Mouse (Mus musculus) ES-Bruce4 (cell line): ENCODE results near the gene Maf. TPM values are rescaled to one million over a fixed set of nuclear protein-coding genes. Genes with fewer than 3 reads are reported as not detected.

Experiments used
- H3K27ac ChIP-seq: 2 replicates; pipeline ENCODE4 v1.5.1; 2012; ENCODE audit warnings: low read length, inconsistent platforms; ENCODE audit not compliant: insufficient read depth
- H3K27me3 ChIP-seq: 2 replicates; pipeline ENCODE4 v1.6.1; 2012; ENCODE audit warnings: mild to moderate bottlenecking, low read length, inconsistent platforms; ENCODE audit not compliant: control insufficient read depth, poor library complexity, insufficient read depth, severe bottlenecking
- H3K36me3 ChIP-seq: 2 replicates; pipeline ENCODE4 v1.6.1; 2012; ENCODE audit warnings: inconsistent platforms, mild to moderate bottlenecking, low read length, moderate library complexity; ENCODE audit not compliant: control insufficient read depth, poor library complexity, insufficient read depth, severe bottlenecking
- H3K4me1 ChIP-seq: one replicate; pipeline ENCODE4 v1.8.1; 2011; ENCODE audit warnings: low read length; ENCODE audit not compliant: control insufficient read depth, insufficient read depth
- H3K4me3 ChIP-seq: 2 replicates; pipeline ENCODE4 v1.5.1; 2011; ENCODE audit warnings: low read depth, mild to moderate bottlenecking, low read length
- H3K9ac ChIP-seq: 2 replicates; pipeline ENCODE4 v1.6.1; 2012; ENCODE audit warnings: low read depth, mild to moderate bottlenecking, inconsistent platforms; ENCODE audit not compliant: poor library complexity, severe bottlenecking
- H3K9me3 ChIP-seq: replicated peaks from 2 replicates; pipeline ENCODE4 v1.6.1; 2012; ENCODE audit warnings: mild to moderate bottlenecking, low read length, inconsistent platforms; ENCODE audit not compliant: control insufficient read depth, poor library complexity, insufficient read depth, severe bottlenecking
- CTCF ChIP-seq: IDR thresholded peaks from one replicate; pipeline ENCODE4 v1.8.1; 2011; ENCODE audit warnings: low read depth, low read length
- EP300 ChIP-seq: IDR thresholded peaks from 2 replicates; pipeline ENCODE4 v1.6.1; 2011; ENCODE audit warnings: low read depth, low read length; ENCODE audit not compliant: insufficient read depth
- POLR2A ChIP-seq: IDR thresholded peaks from one replicate; pipeline ENCODE4 v1.8.1; 2011; ENCODE audit warnings: low read length; ENCODE audit not compliant: insufficient read depth
- polyA plus RNA-seq: library from polyadenylated mRNA; stranded (reverse); fragments of >200 nt; gene quantifications from 2 replicates; pipeline ENCODE4 v1.2.4, GENCODE M21; 2011; ENCODE audit warnings: low read depth; ENCODE audit not compliant: missing spikeins, insufficient read depth, insufficient read length

Gene Maf
- polyA plus RNA-seq, 1 experiment: 0.69 TPM

- TF ChIP-seq CTCF: no peak
- no peak for TF ChIP-seq EP300
- TF ChIP-seq POLR2A: no peak
- H3K36me3 ChIP-seq: no peaks in the 10 kb centered on the region
- no peak overlapping the region for H3K27ac ChIP-seq
- no peak overlapping the region for H3K4me3 ChIP-seq
- H3K9me3 ChIP-seq: no peaks in the 10 kb centered on the region
- no peak overlapping the region for H3K9ac ChIP-seq
- no peaks in the 10 kb centered on the region for H3K4me1 ChIP-seq
- H3K27me3 ChIP-seq: no peaks in the 10 kb centered on the region; the same call in 1 of the 2 replicates
These were observed 19.2 kb upstream of the Maf start for GRCm38 (mm10) chr8:115726807-115727206.

DNA sequence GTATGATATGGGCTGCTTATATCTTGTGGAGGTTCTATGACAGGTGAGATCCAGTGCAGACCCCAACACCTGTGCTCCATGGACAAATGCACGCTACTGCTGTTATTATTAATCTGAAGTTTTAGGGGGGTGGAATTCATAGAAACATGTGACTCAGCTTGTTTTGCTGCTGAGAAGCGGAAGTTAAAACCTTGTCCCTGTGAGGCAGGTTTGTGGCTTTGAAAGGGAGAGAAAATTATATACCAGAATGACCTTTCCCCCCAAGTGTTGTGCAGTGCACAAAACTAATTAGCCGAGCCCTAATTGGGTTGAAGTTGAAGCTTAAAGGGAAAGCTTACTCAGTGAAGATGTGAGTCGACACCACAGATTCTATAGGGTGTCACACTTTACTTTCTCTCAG is 18.6 kb upstream of the Maf start:
- no peak for TF ChIP-seq CTCF
- no peak for TF ChIP-seq POLR2A
- no peak for TF ChIP-seq EP300
- no peaks in the 10 kb centered on the region for H3K4me1 ChIP-seq
- no peaks in the 10 kb centered on the region for H3K9me3 ChIP-seq
- H3K27me3 ChIP-seq: no peaks in the 10 kb centered on the region; the same call in 1 of the 2 replicates
- H3K27ac ChIP-seq: no peak overlapping the region
- no peaks in the 10 kb centered on the region for H3K36me3 ChIP-seq
- no peak overlapping the region for H3K4me3 ChIP-seq
- H3K9ac ChIP-seq: no peak overlapping the region

GRCm38 (mm10) chr8:115719126-115719525 is 11.5 kb upstream of the Maf start:
- TF ChIP-seq POLR2A (no peak), CTCF (no peak), EP300 (no peak)
- H3K4me1 ChIP-seq: no peaks in the 10 kb centered on the region
- H3K4me3 ChIP-seq: no peak overlapping the region
- no peak overlapping the region for H3K27ac ChIP-seq
- no peak overlapping the region for H3K9ac ChIP-seq
- H3K9me3 ChIP-seq: no peaks in the 10 kb centered on the region
- H3K27me3 ChIP-seq: 0 out of 2 replicates have a peak, but pooled peaks cover 2% of the 10 kb centered on the region
- no peaks in the 10 kb centered on the region for H3K36me3 ChIP-seq

DNA sequence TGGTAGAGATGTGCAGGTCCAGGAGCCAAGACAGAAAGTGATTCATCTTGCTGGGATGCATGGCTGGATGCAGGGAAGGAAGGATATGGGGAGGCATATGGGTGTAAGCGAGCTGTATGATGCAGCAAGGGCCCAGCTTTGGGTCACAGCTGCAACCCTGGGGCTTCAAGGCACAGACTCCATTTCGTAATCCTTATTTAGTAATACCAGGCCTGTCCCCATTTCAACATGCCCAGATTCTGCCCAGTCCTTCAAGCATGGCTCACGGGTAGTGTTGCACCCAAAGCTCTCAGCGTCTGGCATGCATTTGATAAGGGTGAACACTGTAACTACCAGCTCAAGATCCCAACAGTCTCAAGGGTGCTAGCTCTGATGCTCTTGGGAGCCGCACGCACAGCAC is 11.0 kb upstream of the Maf start:
- TF ChIP-seq POLR2A (no peak), EP300 (no peak), CTCF (no peak)
- 0 out of 2 replicates have a peak, but pooled peaks cover 2% of the 10 kb centered on the region for H3K27me3 ChIP-seq
- H3K27ac ChIP-seq: no peak overlapping the region

GRCm38 (mm10) chr8:115715262-115715661 is 7.7 kb upstream of the Maf start:
- Histone ChIP-seq H3K9ac (no peak overlapping the region), H3K4me1 (no peaks in the 10 kb centered on the region), H3K36me3 (no peaks in the 10 kb centered on the region), H3K9me3 (no peaks in the 10 kb centered on the region), H3K27me3 (peaks cover 2% of the 10 kb centered on the region; the same call in 1 of the 2 replicates), H3K27ac (no peak overlapping the region), H3K4me3 (no peak overlapping the region)
- TF ChIP-seq EP300 (no peak), CTCF (no peak), POLR2A (no peak)

More for the DNA sequence above, 11.0 kb upstream of the Maf start:
- no peaks in the 10 kb centered on the region for H3K36me3 ChIP-seq
- H3K4me3 ChIP-seq: no peak overlapping the region
- no peaks in the 10 kb centered on the region for H3K4me1 ChIP-seq
- H3K9me3 ChIP-seq: no peaks in the 10 kb centered on the region
- no peak overlapping the region for H3K9ac ChIP-seq

DNA sequence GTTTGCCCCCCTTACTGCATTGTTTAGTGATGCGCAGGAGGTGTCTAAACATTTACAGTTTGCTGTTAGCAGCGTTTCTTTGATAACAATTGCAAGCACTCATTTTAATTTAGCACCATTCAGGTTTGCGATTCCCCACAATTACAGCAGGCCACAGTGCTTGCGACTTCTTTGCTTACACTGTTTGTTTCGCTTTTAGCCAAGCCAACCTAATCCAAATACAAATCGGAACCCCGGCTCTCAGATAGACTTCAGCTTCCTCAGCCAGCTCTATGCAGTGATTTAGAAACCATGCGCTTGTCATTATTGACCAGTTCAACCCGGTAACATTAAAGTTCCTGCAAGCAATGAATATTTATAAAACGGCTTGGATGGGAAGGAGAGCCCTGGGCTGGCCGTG is 3.5 kb upstream of the Maf start:
- Histone ChIP-seq H3K27ac (no peak overlapping the region), H3K9me3 (no peaks in the 10 kb centered on the region), H3K4me1 (no peaks in the 10 kb centered on the region)

More for the DNA sequence above, 3.5 kb upstream of the Maf start:
- TF ChIP-seq CTCF (no peak), EP300 (no peak), POLR2A (no peak)
- H3K4me3 ChIP-seq: no peak overlapping the region
- H3K9ac ChIP-seq: no peak overlapping the region
- no peaks in the 10 kb centered on the region for H3K36me3 ChIP-seq
- peaks cover 21% of the 10 kb centered on the region for H3K27me3 ChIP-seq
